Mouse (Mus musculus): ENCODE data around the gene Prickle1. TPM values are rescaled to one million over a fixed set of nuclear protein-coding genes. Genes with fewer than 3 reads are reported as not detected.
A peak's percentile ranks its signal among the peaks of the same experiment; 100 is the strongest.

Prickle1 gene
- 30.3 and 30.5 TPM in 2 replicates for polyA plus RNA-seq (2015; fragmentation: Nextera tagmentation; extraction: Ambion mirVana)

DNA sequence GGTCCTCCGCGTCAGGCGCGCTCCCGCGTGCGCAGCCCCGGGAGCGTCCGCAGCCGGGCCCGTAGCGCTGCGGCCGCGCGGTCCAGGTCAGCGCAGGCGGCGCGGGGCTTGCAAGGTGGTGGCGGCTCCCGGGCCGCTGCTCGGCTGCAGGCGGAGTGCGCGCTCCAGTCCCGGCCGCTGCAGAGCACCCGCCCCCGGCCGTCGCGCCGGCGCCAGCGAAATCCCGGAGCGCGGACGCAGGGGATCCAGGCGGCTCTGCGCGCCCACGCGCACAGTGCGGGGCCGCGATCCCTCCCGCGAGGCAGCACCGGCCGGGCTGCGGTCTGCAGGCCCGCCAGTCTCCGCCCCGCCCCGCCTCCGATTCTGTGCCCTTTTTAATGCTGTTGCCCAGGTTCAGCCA is at the start of gene Prickle1:
Gene Prickle1 (minus strand): TSS at position 146 of the 400 bp plus-strand sequence.
- Histone ChIP-seq H3K4me3 (peak within 1 kb of the TSS; percentile 98), H3K4me1 (peaks cover 45% of the 10 kb centered on the region), H3K27ac (replicated peaks) (peak within 1 kb of the TSS; percentile 97), H3K4me2 (peak within 1 kb of the TSS; percentile 92), H3K36me3 (no peaks in the 10 kb centered on the region), H3K27me3 (replicated peaks) (no peaks in the 10 kb centered on the region), H3K9ac (peak within 1 kb of the TSS; percentile 99), H3K9me3 (no peaks in the 10 kb centered on the region)
- ATAC-seq (ENCODE audit: extremely low read depth, insufficient number of reproducible peaks, low FRiP score, low TSS enrichment) = peak; percentile 87
- WGBS = 0% methylated on average over 42 of the region's 60 CpGs

DNA sequence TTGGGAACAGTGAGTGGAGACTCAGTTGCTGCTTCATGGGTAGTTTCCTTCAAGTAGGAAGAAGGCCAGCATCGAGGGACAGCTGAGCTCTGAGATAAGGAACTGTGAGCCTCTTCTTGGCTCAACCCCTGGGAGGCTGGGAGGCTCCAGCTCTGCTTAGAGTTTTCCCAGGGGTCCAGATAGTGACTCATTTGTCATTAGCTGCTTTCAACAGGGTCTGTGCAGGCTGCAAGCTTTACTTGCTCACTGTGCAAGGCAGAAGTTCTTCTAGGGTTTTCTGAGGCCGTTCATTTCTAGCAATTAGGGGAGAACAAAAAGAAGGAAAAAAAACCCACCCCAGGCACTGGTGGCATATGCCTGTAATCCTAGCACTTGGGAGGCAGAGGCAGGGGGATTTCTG is 44.5 kb upstream of the Prickle1 start:
- H3K9me3 ChIP-seq = peaks cover 10% of the 10 kb centered on the region; the same call in 1 of the 2 replicates
- H3K4me3 ChIP-seq = no peak overlapping the region
- H3K27ac ChIP-seq (replicated peaks) = no peak overlapping the region
- ATAC-seq (ENCODE audit: extremely low read depth, insufficient number of reproducible peaks, low FRiP score, low TSS enrichment) = no peak
- H3K9ac ChIP-seq = no peak overlapping the region
- WGBS = 24% methylated on average over 2 of the region's 2 CpGs
- H3K27me3 ChIP-seq (replicated peaks) = no peaks in the 10 kb centered on the region
- H3K36me3 ChIP-seq = no peaks in the 10 kb centered on the region
- peaks cover 16% of the 10 kb centered on the region for H3K4me1 ChIP-seq
- H3K4me2 ChIP-seq = no peak overlapping the region

DNA sequence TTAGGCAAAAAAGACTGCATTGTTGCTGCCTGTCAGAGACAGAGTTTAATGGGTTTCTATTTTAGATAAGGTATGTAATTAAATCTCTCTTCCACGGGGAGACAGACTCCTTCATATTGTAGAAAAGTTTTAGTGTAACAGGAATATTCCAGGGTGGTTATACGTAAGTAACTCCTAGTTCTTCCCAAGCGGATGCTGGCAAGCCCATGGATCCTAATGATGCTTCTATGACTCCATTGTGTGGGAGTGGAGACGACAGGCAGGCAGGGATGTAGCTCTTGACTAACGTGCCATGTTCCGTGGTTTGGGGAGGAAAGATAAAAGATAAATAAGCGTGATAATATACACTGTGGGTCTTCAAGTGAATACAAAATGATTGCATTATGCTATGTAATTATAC is 41.3 kb upstream of the Prickle1 start:
- Histone ChIP-seq H3K9ac (no peak overlapping the region), H3K9me3 (0 out of 2 replicates have a peak, but pooled peaks cover 7% of the 10 kb centered on the region), H3K27me3 (replicated peaks) (no peaks in the 10 kb centered on the region), H3K4me1 (peaks cover 16% of the 10 kb centered on the region), H3K4me3 (no peak overlapping the region), H3K4me2 (no peak overlapping the region), H3K27ac (replicated peaks) (no peak overlapping the region), H3K36me3 (no peaks in the 10 kb centered on the region)
- no peak for ATAC-seq (ENCODE audit: extremely low read depth, insufficient number of reproducible peaks, low FRiP score, low TSS enrichment)
- WGBS = 60% methylated on average over 7 of the region's 7 CpGs

DNA sequence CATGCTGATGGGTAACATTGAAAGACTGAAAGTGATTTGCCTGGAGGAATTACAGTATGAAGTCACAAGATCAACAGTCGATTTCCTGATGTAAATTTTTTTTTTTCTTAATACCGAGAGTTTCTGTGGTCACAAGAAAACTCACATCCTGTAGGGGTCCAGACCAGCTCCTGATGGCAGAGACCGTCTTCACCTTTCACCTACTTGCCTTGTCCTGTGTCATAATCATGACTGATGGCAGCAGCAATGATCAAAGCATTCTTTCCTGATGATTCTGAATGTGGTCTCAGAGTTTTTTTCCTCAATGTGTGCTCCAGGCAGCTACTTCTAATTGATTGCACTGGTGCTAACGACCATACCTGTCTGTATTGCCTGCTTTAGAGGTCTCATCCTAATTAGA is 39.9 kb upstream of the Prickle1 start:
- Histone ChIP-seq H3K27ac (replicated peaks) (no peak overlapping the region), H3K4me3 (no peak overlapping the region), H3K9me3 (0 out of 2 replicates have a peak, but pooled peaks cover 7% of the 10 kb centered on the region), H3K4me1 (peaks cover 17% of the 10 kb centered on the region), H3K36me3 (no peaks in the 10 kb centered on the region), H3K27me3 (replicated peaks) (no peaks in the 10 kb centered on the region), H3K4me2 (no peak overlapping the region), H3K9ac (no peak overlapping the region)
- 40% methylated on average over 4 of the region's 4 CpGs for WGBS
- ATAC-seq (ENCODE audit: extremely low read depth, insufficient number of reproducible peaks, low FRiP score, low TSS enrichment) = no peak

DNA sequence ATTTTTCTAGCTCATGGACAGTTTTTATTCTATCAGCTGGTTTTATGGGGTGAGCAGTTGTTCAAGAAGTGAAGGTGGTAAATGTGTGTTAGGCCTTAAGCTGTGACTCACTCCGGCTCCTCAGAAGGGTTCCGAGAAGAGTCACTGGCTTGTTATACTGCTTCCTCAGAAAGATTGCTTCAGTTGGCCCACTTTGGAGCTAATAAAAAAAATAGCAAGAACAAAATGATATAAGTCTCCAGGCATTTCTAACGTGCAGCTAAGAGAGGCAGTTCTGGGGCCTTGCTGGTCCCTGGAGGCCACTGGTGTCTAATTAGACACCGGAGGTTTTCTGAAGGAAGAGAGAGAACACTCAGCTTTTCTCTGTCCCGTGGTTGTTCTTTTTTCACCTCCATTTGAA is 38.8 kb upstream of the Prickle1 start:
- Histone ChIP-seq H3K27me3 (replicated peaks) (no peaks in the 10 kb centered on the region), H3K4me2 (no peak overlapping the region), H3K27ac (replicated peaks) (no peak overlapping the region), H3K9me3 (0 out of 2 replicates have a peak, but pooled peaks cover 7% of the 10 kb centered on the region), H3K4me1 (peaks cover 14% of the 10 kb centered on the region), H3K36me3 (no peaks in the 10 kb centered on the region), H3K9ac (no peak overlapping the region), H3K4me3 (no peak overlapping the region)
- WGBS = 70% methylated on average over 5 of the region's 5 CpGs
- no peak for ATAC-seq (ENCODE audit: extremely low read depth, insufficient number of reproducible peaks, low FRiP score, low TSS enrichment)

DNA sequence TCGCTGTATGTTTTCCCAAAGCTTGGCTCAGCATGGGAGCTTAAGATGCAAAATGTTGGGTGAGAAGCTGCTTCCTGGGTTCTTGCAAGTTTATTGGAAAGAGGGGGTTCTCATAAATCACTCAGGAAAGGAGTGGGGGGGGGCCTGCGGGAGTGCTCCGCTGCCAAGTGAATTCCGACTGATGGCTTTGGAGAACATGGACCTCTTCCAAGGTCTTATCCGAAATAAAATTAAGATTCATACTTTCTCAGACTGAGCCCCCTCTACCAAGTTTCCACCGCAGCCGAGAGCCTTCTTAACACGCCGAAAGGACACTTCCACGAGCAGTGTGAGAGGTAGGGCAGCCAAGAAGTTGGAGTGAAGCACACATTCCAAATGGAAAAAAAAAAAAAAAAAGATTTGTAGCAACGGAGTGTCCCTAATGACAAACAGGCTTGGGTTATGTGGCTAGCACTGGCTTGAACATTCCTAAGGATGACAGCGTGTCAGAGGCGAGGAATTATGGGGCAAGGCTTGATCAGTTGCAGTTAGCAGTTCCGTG is 34.4 kb upstream of the Prickle1 start:
- ATAC-seq (ENCODE audit: extremely low read depth, insufficient number of reproducible peaks, low FRiP score, low TSS enrichment) = no peak
- Histone ChIP-seq H3K27ac (replicated peaks) (peak overlapping the region; percentile 24; the same call in 1 of the 2 replicates), H3K27me3 (replicated peaks) (no peaks in the 10 kb centered on the region), H3K9me3 (no peaks in the 10 kb centered on the region), H3K4me2 (no peak overlapping the region), H3K4me3 (no peak overlapping the region), H3K4me1 (peaks cover 24% of the 10 kb centered on the region), H3K9ac (no peak overlapping the region), H3K36me3 (no peaks in the 10 kb centered on the region)
- WGBS = 68% methylated on average over 14 of the region's 14 CpGs

DNA sequence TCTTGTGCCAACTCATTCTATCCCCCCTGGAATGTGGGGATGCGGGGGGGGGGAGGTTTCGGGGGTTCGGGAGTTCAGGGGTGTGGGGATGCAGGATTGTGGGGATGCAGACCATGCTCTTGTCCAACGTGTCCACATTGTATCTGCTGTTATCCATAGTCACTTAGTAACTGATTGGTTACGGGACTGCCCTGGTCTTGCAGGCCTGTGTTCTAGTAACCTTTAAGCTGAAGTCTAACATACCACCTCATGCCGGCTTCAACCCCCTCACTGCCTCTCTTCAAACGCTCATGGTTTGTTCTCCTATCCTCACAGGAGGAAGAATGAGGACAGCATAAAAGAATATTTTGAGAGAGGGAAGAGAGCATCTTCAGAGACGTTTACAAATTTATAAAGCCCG is 33.5 kb upstream of the Prickle1 start:
- Histone ChIP-seq H3K36me3 (no peaks in the 10 kb centered on the region), H3K4me3 (no peak overlapping the region), H3K4me1 (peaks cover 24% of the 10 kb centered on the region), H3K4me2 (no peak overlapping the region), H3K9me3 (no peaks in the 10 kb centered on the region), H3K9ac (no peak overlapping the region), H3K27ac (replicated peaks) (peak overlapping the region; percentile 45), H3K27me3 (replicated peaks) (no peaks in the 10 kb centered on the region)
- WGBS = 85% methylated on average over 9 of the region's 9 CpGs
- no peak for ATAC-seq (ENCODE audit: extremely low read depth, insufficient number of reproducible peaks, low FRiP score, low TSS enrichment)

DNA sequence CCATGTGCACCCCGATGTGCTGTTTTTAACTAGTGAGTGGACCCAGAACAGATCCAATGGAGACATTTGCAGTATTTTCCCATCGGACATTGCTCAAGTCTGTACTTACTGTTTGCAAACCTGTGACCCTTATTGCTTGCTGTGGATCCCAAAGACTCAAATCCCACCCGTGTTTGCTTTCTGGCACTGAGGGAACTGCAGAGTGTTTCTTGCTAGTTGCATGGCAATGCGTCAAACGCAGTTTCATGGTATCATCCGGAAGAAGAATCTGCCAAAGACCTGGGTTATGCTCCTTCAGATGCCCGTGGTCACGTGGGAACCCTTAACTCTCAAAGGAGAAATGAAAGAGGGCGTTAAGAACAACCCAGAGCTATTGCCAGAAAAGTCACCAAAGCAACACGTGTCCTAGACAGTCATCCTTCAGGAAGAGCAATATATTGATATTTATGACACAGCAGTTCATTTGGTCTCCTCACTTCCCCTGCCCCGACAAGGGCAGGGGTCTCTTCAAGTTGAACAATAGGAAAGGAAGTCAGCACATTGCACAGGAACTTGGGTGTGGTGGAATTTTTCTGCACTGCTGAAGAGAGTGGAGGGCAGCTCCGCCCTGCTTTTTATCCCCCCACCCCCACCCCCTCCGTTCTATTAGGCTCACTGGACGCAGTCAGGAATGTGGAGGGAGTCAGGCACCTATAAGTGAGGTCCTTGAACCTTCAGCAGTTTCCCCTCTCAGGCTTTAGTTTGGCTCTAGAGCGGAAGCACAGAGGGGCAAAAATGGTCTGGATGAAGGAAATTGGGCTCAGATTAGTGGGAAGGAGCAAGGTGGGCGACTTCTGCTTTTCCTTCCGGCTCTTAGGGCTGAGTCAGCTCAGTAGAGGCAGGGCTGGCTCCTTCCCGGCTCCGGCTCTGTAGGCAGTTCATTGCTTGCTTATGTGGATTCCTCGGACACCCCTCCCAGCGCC is 32.4 kb upstream of the Prickle1 start:
- H3K9me3 ChIP-seq = no peaks in the 10 kb centered on the region
- H3K36me3 ChIP-seq = no peaks in the 10 kb centered on the region
- 0 out of 2 replicates have a peak overlapping the region, but pooled peaks have one; percentile 0 for H3K4me3 ChIP-seq
- H3K9ac ChIP-seq = no peak overlapping the region; the same call in 1 of the 2 replicates
- no peak for ATAC-seq (ENCODE audit: extremely low read depth, insufficient number of reproducible peaks, low FRiP score, low TSS enrichment)
- peaks cover 24% of the 10 kb centered on the region for H3K4me1 ChIP-seq
- WGBS = 54% methylated on average over 21 of the region's 21 CpGs
- no peaks in the 10 kb centered on the region for H3K27me3 ChIP-seq (replicated peaks)
- peak overlapping the region; percentile 45 for H3K27ac ChIP-seq (replicated peaks)
- peak overlapping the region; percentile 47 for H3K4me2 ChIP-seq

DNA sequence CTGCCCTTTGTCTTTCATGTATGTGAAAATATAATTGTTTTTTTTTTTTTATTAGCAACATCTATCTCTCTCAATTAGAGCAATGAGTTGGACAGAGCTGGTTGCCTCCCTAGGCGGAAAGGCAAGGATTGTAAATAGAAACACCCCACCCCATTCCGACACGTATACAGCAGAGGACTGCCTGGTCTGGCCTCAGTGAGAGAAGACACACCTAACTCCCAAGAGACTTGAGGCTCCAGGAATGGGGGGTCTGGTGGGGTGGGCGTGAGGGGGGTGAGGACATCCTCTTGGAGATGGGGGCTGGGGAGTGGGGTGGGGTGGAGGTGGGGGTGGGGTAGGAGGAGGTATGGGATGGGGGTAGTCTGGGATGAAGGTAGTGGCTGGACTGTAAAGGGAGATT is 23.9 kb upstream of the Prickle1 start:
- peaks cover 5% of the 10 kb centered on the region; the same call in 1 of the 2 replicates for H3K4me1 ChIP-seq
- no peak overlapping the region for H3K27ac ChIP-seq (replicated peaks)
- H3K36me3 ChIP-seq = no peaks in the 10 kb centered on the region
- H3K9ac ChIP-seq = no peak overlapping the region
- H3K4me2 ChIP-seq = no peak overlapping the region
- H3K9me3 ChIP-seq = peaks cover 11% of the 10 kb centered on the region
- no peak overlapping the region for H3K4me3 ChIP-seq
- no peaks in the 10 kb centered on the region for H3K27me3 ChIP-seq (replicated peaks)
- WGBS = 63% methylated on average over 4 of the region's 4 CpGs
- ATAC-seq (ENCODE audit: extremely low read depth, insufficient number of reproducible peaks, low FRiP score, low TSS enrichment) = no peak

DNA sequence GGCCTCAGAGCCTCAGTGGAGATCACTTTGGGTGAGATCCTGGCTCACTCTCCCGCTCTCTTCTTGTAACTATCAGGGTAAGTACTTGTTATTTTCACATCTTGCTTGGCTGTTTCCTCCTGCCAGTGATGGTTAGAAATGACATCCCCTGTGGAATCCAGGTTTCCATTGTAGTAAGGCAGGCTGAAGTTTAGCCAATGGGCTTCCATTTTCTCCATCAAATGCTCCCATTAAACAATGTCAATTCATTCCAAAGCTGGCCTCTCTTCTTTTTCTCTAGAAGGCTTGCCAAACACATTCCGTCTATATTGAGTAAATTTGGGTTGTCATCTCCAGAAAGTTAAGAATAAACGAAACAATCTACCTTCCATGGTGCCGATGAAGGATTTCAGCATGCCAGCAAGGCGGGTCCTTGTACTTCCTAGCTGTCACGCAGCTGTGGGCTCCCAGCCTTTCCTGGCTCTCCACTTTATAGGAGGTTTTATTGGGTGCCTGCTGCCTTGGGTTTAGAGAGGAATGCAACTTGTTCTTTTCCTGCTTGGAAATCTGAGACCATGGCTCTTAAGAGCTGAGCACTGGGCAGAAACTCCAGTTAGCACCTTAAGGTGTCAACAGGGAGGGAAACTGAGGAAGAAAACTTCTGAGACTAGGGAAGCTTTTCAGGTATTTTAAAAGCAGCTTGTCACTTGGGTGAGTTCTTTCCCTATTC is 22.9 kb upstream of the Prickle1 start:
- no peak overlapping the region for H3K4me2 ChIP-seq
- no peak overlapping the region for H3K4me3 ChIP-seq
- no peak for ATAC-seq (ENCODE audit: extremely low read depth, insufficient number of reproducible peaks, low FRiP score, low TSS enrichment)
- H3K9me3 ChIP-seq = peaks cover 11% of the 10 kb centered on the region
- WGBS = 68% methylated on average over 6 of the region's 6 CpGs
- no peaks in the 10 kb centered on the region for H3K27me3 ChIP-seq (replicated peaks)
- no peaks in the 10 kb centered on the region for H3K36me3 ChIP-seq
- peaks cover 5% of the 10 kb centered on the region; the same call in 1 of the 2 replicates for H3K4me1 ChIP-seq
- H3K9ac ChIP-seq = no peak overlapping the region
- no peak overlapping the region for H3K27ac ChIP-seq (replicated peaks)

DNA sequence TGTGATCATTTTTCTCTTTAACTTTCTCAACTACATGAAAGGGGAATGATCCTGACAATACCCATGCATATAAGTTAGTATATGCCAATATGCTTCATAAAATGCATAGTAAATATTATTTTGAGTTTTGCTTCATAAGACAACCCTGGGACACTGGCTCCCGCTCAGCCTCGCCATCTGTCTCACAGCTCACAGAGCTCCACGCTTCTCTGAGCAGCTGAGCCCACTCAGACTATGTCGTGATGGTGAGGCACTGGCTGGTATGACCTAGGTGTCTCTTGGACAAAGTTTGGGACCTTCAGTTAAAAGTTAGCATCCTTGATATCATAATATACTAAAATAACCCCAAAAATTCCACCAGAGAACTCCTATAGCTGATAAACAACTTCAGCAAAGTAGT is 20.6 kb upstream of the Prickle1 start:
- Histone ChIP-seq H3K27ac (replicated peaks) (no peak overlapping the region), H3K27me3 (replicated peaks) (no peaks in the 10 kb centered on the region), H3K4me2 (no peak overlapping the region), H3K4me3 (no peak overlapping the region), H3K36me3 (no peaks in the 10 kb centered on the region), H3K9me3 (peaks cover 11% of the 10 kb centered on the region), H3K4me1 (peaks cover 5% of the 10 kb centered on the region; the same call in 1 of the 2 replicates), H3K9ac (no peak overlapping the region)
- no peak for ATAC-seq (ENCODE audit: extremely low read depth, insufficient number of reproducible peaks, low FRiP score, low TSS enrichment)
- WGBS = 88% methylated on average over 4 of the region's 4 CpGs
